Mouse (Mus musculus): ENCODE data around the gene Col4a3bp. TPM values are rescaled to one million over a fixed set of nuclear protein-coding genes. Genes with fewer than 3 reads are reported as not detected.

Col4a3bp gene
- polyA plus RNA-seq, 1 experiment from 2014 or later, result 6.5 TPM

- Histone ChIP-seq H3K36me3 (ENCODE audit: insufficient read depth, low read length) (0 out of 2 replicates have a peak, but pooled peaks cover 2% of the 10 kb centered on the region), H3K9ac (ENCODE audit: low read depth, low read length) (no peak overlapping the region), H3K4me3 (replicated peaks; ENCODE audit: low read depth, low read length) (no peak overlapping the region), H3K9me3 (replicated peaks; ENCODE audit: low read length) (no peaks in the 10 kb centered on the region), H3K4me1 (replicated peaks; ENCODE audit: insufficient read depth, low read length) (no peaks in the 10 kb centered on the region), H3K27ac (no peak overlapping the region), H3K27me3 (ENCODE audit: insufficient read depth, low read length) (no peaks in the 10 kb centered on the region), H3K4me2 (ENCODE audit: low read length) (no peak overlapping the region)
- 83% methylated on average over 2 of the region's 2 CpGs for WGBS
- ATAC-seq (replicated peaks; ENCODE audit: low FRiP score, low read depth), result no peak
- no peak for DNase-seq (ENCODE audit: low spot score)
- TF ChIP-seq CTCF (IDR thresholded peaks at IDR 0.05; ENCODE audit: low read depth), result no peak
Observed at GRCm38 (mm10) chr13:96574170-96574569, 31.8 kb downstream of the Col4a3bp start.

GRCm38 (mm10) chr13:96579104-96579503 lies 36.7 kb downstream of the Col4a3bp start:
- ATAC-seq (replicated peaks; ENCODE audit: low FRiP score, low read depth), result no peak
- Histone ChIP-seq H3K4me1 (replicated peaks; ENCODE audit: insufficient read depth, low read length) (no peaks in the 10 kb centered on the region), H3K4me3 (replicated peaks; ENCODE audit: low read depth, low read length) (no peak overlapping the region), H3K9ac (ENCODE audit: low read depth, low read length) (no peak overlapping the region), H3K27me3 (ENCODE audit: insufficient read depth, low read length) (no peaks in the 10 kb centered on the region), H3K4me2 (ENCODE audit: low read length) (no peak overlapping the region), H3K9me3 (replicated peaks; ENCODE audit: low read length) (no peaks in the 10 kb centered on the region), H3K36me3 (ENCODE audit: insufficient read depth, low read length) (no peaks in the 10 kb centered on the region), H3K27ac (no peak overlapping the region)
- WGBS, result 87% methylated on average over 2 of the region's 2 CpGs
- no peak for TF ChIP-seq CTCF (IDR thresholded peaks at IDR 0.05; ENCODE audit: low read depth)
- no peak for DNase-seq (ENCODE audit: low spot score)

- DNase-seq (ENCODE audit: low spot score), result no peak
- no peak overlapping the region for H3K4me3 ChIP-seq (replicated peaks; ENCODE audit: low read depth, low read length)
- WGBS, result 89% methylated on average over 1 of the region's 1 CpGs
- no peak overlapping the region for H3K4me2 ChIP-seq (ENCODE audit: low read length)
- H3K9me3 ChIP-seq (replicated peaks; ENCODE audit: low read length), result no peaks in the 10 kb centered on the region
- H3K4me1 ChIP-seq (replicated peaks; ENCODE audit: insufficient read depth, low read length), result no peaks in the 10 kb centered on the region
- no peak for ATAC-seq (replicated peaks; ENCODE audit: low FRiP score, low read depth)
- no peaks in the 10 kb centered on the region for H3K36me3 ChIP-seq (ENCODE audit: insufficient read depth, low read length)
- H3K27me3 ChIP-seq (ENCODE audit: insufficient read depth, low read length), result no peaks in the 10 kb centered on the region
- no peak overlapping the region for H3K9ac ChIP-seq (ENCODE audit: low read depth, low read length)
- TF ChIP-seq CTCF (IDR thresholded peaks at IDR 0.05; ENCODE audit: low read depth), result no peak
- no peak overlapping the region for H3K27ac ChIP-seq
Observed at GRCm38 (mm10) chr13:96579979-96580378, 37.6 kb downstream of the Col4a3bp start.

GRCm38 (mm10) chr13:96584201-96584600 lies 41.8 kb downstream of the Col4a3bp start:
- no peak for DNase-seq (ENCODE audit: low spot score)
- ATAC-seq (replicated peaks; ENCODE audit: low FRiP score, low read depth), result no peak
- no peak overlapping the region for H3K4me3 ChIP-seq (replicated peaks; ENCODE audit: low read depth, low read length)
- H3K4me1 ChIP-seq (replicated peaks; ENCODE audit: insufficient read depth, low read length), result no peaks in the 10 kb centered on the region
- TF ChIP-seq CTCF (IDR thresholded peaks at IDR 0.05; ENCODE audit: low read depth), result no peak
- H3K36me3 ChIP-seq (ENCODE audit: insufficient read depth, low read length), result no peaks in the 10 kb centered on the region
- H3K9ac ChIP-seq (ENCODE audit: low read depth, low read length), result no peak overlapping the region
- H3K4me2 ChIP-seq (ENCODE audit: low read length), result no peak overlapping the region
- no peaks in the 10 kb centered on the region for H3K9me3 ChIP-seq (replicated peaks; ENCODE audit: low read length)
- H3K27ac ChIP-seq, result no peak overlapping the region
- WGBS, result 94% methylated on average over 2 of the region's 2 CpGs
- no peaks in the 10 kb centered on the region for H3K27me3 ChIP-seq (ENCODE audit: insufficient read depth, low read length)

- H3K9me3 ChIP-seq (replicated peaks; ENCODE audit: low read length), result no peaks in the 10 kb centered on the region
- H3K4me3 ChIP-seq (replicated peaks; ENCODE audit: low read depth, low read length), result no peak overlapping the region
- no peak for TF ChIP-seq CTCF (IDR thresholded peaks at IDR 0.05; ENCODE audit: low read depth)
- H3K4me1 ChIP-seq (replicated peaks; ENCODE audit: insufficient read depth, low read length), result no peaks in the 10 kb centered on the region
- DNase-seq (ENCODE audit: low spot score) (no peak), ATAC-seq (replicated peaks; ENCODE audit: low FRiP score, low read depth) (no peak)
- no peaks in the 10 kb centered on the region for H3K36me3 ChIP-seq (ENCODE audit: insufficient read depth, low read length)
- H3K4me2 ChIP-seq (ENCODE audit: low read length), result no peak overlapping the region
- no peaks in the 10 kb centered on the region for H3K27me3 ChIP-seq (ENCODE audit: insufficient read depth, low read length)
- no peak overlapping the region for H3K27ac ChIP-seq
- no peak overlapping the region for H3K9ac ChIP-seq (ENCODE audit: low read depth, low read length)
- 96% methylated on average over 5 of the region's 5 CpGs for WGBS
Observed at GRCm38 (mm10) chr13:96586540-96586939, 44.1 kb downstream of the Col4a3bp start.

- H3K4me1 ChIP-seq (replicated peaks; ENCODE audit: insufficient read depth, low read length), result no peaks in the 10 kb centered on the region
- H3K36me3 ChIP-seq (ENCODE audit: insufficient read depth, low read length), result no peaks in the 10 kb centered on the region
- H3K9me3 ChIP-seq (replicated peaks; ENCODE audit: low read length), result no peaks in the 10 kb centered on the region
- H3K4me2 ChIP-seq (ENCODE audit: low read length), result no peak overlapping the region
- no peak overlapping the region for H3K27ac ChIP-seq
- WGBS, result 90% methylated on average over 1 of the region's 1 CpGs
- H3K9ac ChIP-seq (ENCODE audit: low read depth, low read length), result no peak overlapping the region
- ATAC-seq (replicated peaks; ENCODE audit: low FRiP score, low read depth) (no peak), DNase-seq (ENCODE audit: low spot score) (no peak)
- no peak overlapping the region for H3K4me3 ChIP-seq (replicated peaks; ENCODE audit: low read depth, low read length)
- H3K27me3 ChIP-seq (ENCODE audit: insufficient read depth, low read length), result no peaks in the 10 kb centered on the region
- TF ChIP-seq CTCF (IDR thresholded peaks at IDR 0.05; ENCODE audit: low read depth), result no peak
Observed at GRCm38 (mm10) chr13:96588642-96589041, 46.2 kb downstream of the Col4a3bp start.

- Histone ChIP-seq H3K27ac (no peak overlapping the region), H3K27me3 (ENCODE audit: insufficient read depth, low read length) (no peaks in the 10 kb centered on the region), H3K4me3 (replicated peaks; ENCODE audit: low read depth, low read length) (no peak overlapping the region), H3K4me1 (replicated peaks; ENCODE audit: insufficient read depth, low read length) (no peaks in the 10 kb centered on the region), H3K36me3 (ENCODE audit: insufficient read depth, low read length) (no peaks in the 10 kb centered on the region), H3K9ac (ENCODE audit: low read depth, low read length) (no peak overlapping the region), H3K4me2 (ENCODE audit: low read length) (no peak overlapping the region), H3K9me3 (replicated peaks; ENCODE audit: low read length) (no peaks in the 10 kb centered on the region)
- TF ChIP-seq CTCF (IDR thresholded peaks at IDR 0.05; ENCODE audit: low read depth), result peak; percentile 91
- ATAC-seq (replicated peaks; ENCODE audit: low FRiP score, low read depth), result 0 out of 2 replicates have a peak, but pooled peaks have one; percentile 40
- 4% methylated on average over 1 of the region's 1 CpGs for WGBS
- peak; percentile 93 for DNase-seq (ENCODE audit: low spot score)
Observed at GRCm38 (mm10) chr13:96593621-96594020, 51.2 kb downstream of the Col4a3bp start.

All from kidney, postnatal 0 days (tissue).